In genomic region chr2:127789138-127789537, GRCm38 (mm10) we compare ENCODE assay signal across 8 mouse cellular contexts. TPM values are rescaled to one million over a fixed set of nuclear protein-coding genes. Genes with fewer than 3 reads are reported as not detected.
DNase-seq lines count a peak whose midpoint lies in the region; ATAC-seq and TF ChIP-seq lines count a peak whose summit lies in the region.

No protein-coding gene starts in this region.

- TF ChIP-seq POLR2A in bone marrow macrophage, adult 2 months (IDR thresholded peaks at IDR 0.05; ENCODE audit: borderline replicate concordance, low read depth, low read length), result no peak

- 0 out of 2 replicates have a peak, but pooled peaks have one; percentile 24 for ATAC-seq in kidney, embryonic 14.5 days (ENCODE audit: low FRiP score, low TSS enrichment)

- peak overlapping the region; percentile 82 for H3K9ac ChIP-seq in kidney, embryonic 14.5 days (ENCODE audit: low read depth, low read length)

- H3K4me1 ChIP-seq in kidney, embryonic 14.5 days (ENCODE audit: control insufficient read depth, insufficient read depth, low read length), result peaks cover 20% of the 10 kb centered on the region
- peaks cover 15% of the 10 kb centered on the region for H3K4me1 ChIP-seq in bone marrow macrophage, adult 2 months (ENCODE audit: control insufficient read depth, insufficient read depth, low read length)

- H3K27me3 ChIP-seq in kidney, embryonic 14.5 days (ENCODE audit: control insufficient read depth, insufficient read depth, low read length), result no peaks in the 10 kb centered on the region

- peak overlapping the region; percentile 77 for H3K4me3 ChIP-seq in kidney, embryonic 14.5 days (ENCODE audit: low read length)
- peak overlapping the region; percentile 67 for H3K4me3 ChIP-seq in bone marrow macrophage, adult 2 months (ENCODE audit: insufficient read depth, low read length)

- 6% methylated on average over 11 of the region's 11 CpGs for WGBS in kidney, embryonic 14.5 days

- no peak for DNase-seq in kidney, adult 11 months
- DNase-seq in gonadal fat pad, adult 2 months (ENCODE audit: low read depth), result peak; percentile 2
- DNase-seq in lung, postnatal 10 days, result peak; percentile 4
- DNase-seq in T-cell, adult 2 months (ENCODE audit: low spot score), result no peak
- DNase-seq in thymus, postnatal 4 days, result no peak
- no peak for DNase-seq in spleen, postnatal 14 days (ENCODE audit: low spot score in 2 of 2)

- no peak overlapping the region for H3K27ac ChIP-seq in kidney, embryonic 14.5 days (ENCODE audit: low read depth, low read length)
- H3K27ac ChIP-seq in bone marrow macrophage, adult 2 months (ENCODE audit: insufficient read depth, low read depth, low read length), result peak overlapping the region; percentile 39; the same call in 1 of the 2 replicates

- no peaks in the 10 kb centered on the region for H3K36me3 ChIP-seq in kidney, embryonic 14.5 days (ENCODE audit: control insufficient read depth, insufficient read depth, low read length)

- peak overlapping the region; percentile 76 for H3K4me2 ChIP-seq in kidney, embryonic 14.5 days (replicated peaks; ENCODE audit: low read depth, low read length)

- TF ChIP-seq CTCF in bone marrow macrophage, adult 2 months (IDR thresholded peaks at IDR 0.05; ENCODE audit: low read depth, low read length), result no peak

- H3K9me3 ChIP-seq in kidney, embryonic 14.5 days (ENCODE audit: control insufficient read depth, low read length), result no peaks in the 10 kb centered on the region

RNA-seq across cellular contexts. Expression of gene Nphp1, which starts 0.4 kb away (rescaled TPM):
- polyA plus RNA-seq in kidney, embryonic 14.5 days (2014; fragmentation: Nextera tagmentation; extraction: Ambion mirVana), result 29.1 and 32.0 TPM in 2 replicates
- polyA plus RNA-seq in bone marrow macrophage, adult 2 months (2012; ENCODE audit: insufficient read depth, insufficient read length, missing spikeins), result 7.4 and 8.4 TPM in 2 replicates
- 19.9 and 21.3 TPM in 2 replicates for polyA plus RNA-seq in gonadal fat pad, adult 2 months (2012; rRNA removed)

RNA-seq across cellular contexts. Expression of gene Mtln, which starts 3.1 kb away (rescaled TPM):
- 37.6 and 47.7 TPM in 2 replicates for polyA plus RNA-seq in kidney, embryonic 14.5 days (2014; fragmentation: Nextera tagmentation; extraction: Ambion mirVana)
- 30.1 and 37.2 TPM in 2 replicates for polyA plus RNA-seq in bone marrow macrophage, adult 2 months (2012; ENCODE audit: insufficient read depth, insufficient read length, missing spikeins)
- 74.5 and 96.6 TPM in 2 replicates for polyA plus RNA-seq in gonadal fat pad, adult 2 months (2012; rRNA removed)

RNA-seq across cellular contexts. Expression of gene Bub1, which starts 42.5 kb away (rescaled TPM):
- polyA plus RNA-seq in kidney, embryonic 14.5 days (2014; fragmentation: Nextera tagmentation; extraction: Ambion mirVana), result 35.9 and 38.8 TPM in 2 replicates
- 20.5 and 23.5 TPM in 2 replicates for polyA plus RNA-seq in bone marrow macrophage, adult 2 months (2012; ENCODE audit: insufficient read depth, insufficient read length, missing spikeins)
- 0.23 and 0.99 TPM in 2 replicates for polyA plus RNA-seq in gonadal fat pad, adult 2 months (2012; rRNA removed)

RNA-seq across cellular contexts. Expression of gene Acoxl, which starts 49.5 kb away (rescaled TPM):
- 1.4 and 1.6 TPM in 2 replicates for polyA plus RNA-seq in kidney, embryonic 14.5 days (2014; fragmentation: Nextera tagmentation; extraction: Ambion mirVana)
- not detected in 2 replicates for polyA plus RNA-seq in bone marrow macrophage, adult 2 months (2012; ENCODE audit: insufficient read depth, insufficient read length, missing spikeins)
- 1.2 and 1.6 TPM in 2 replicates for polyA plus RNA-seq in gonadal fat pad, adult 2 months (2012; rRNA removed)

RNA-seq across cellular contexts. Expression of gene Mall, which starts 59.4 kb away (rescaled TPM):
- 1.2 and 2.3 TPM in 2 replicates for polyA plus RNA-seq in kidney, embryonic 14.5 days (2014; fragmentation: Nextera tagmentation; extraction: Ambion mirVana)
- polyA plus RNA-seq in bone marrow macrophage, adult 2 months (2012; ENCODE audit: insufficient read depth, insufficient read length, missing spikeins), result not detected in 2 replicates
- polyA plus RNA-seq in gonadal fat pad, adult 2 months (2012; rRNA removed), result 10.8 and 13.1 TPM in 2 replicates

Comparison
In these comparisons a context has a peak if more than half of its experiments do, and no peak if none do; other contexts are left out.
1. DNase-seq: peak in gonadal fat pad, adult 2 months (single experiment) and lung, postnatal 10 days (single experiment); none in kidney, adult 11 months (single experiment), T-cell, adult 2 months (single experiment), thymus, postnatal 4 days (single experiment) and spleen, postnatal 14 days (0 of 2).
2. RNA of gene Bub1, which starts 42.5 kb away (polyA plus RNA-seq): 35.9 to 38.8 TPM in kidney, embryonic 14.5 days and 20.5 to 23.5 TPM in bone marrow macrophage, adult 2 months; 0.23 to 0.99 TPM in gonadal fat pad, adult 2 months; every median in the first group is over 10 times any median in the second.